ENCODE assay signal across 16 mouse cellular contexts in the genomic region with DNA sequence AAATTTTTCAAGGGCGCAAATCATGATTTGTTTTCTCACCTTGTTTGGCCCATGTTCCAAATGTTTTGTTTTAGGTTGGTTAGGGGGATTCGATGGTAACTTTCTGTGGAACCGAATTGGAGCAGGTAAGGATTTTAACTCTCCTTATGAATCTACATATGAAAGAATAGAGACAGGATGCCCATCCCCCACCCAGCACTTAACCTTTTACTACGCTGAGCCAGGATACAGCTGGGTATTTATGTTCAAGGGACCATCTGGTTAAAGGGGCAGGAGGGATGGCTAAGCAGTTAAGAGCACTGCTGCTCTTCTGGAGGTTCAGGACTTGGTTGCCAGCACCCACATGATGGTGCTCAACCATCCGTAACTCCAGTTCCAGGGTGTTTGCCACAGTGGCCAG.
"Had no signal": no experiment of that assay in that cellular context is flagged by ENCODE, and none has a peak within 500 bp of the region (broad histone marks: within the 10 kb centered on the region; RNA-seq: fewer than 3 reads in every experiment).

No protein-coding gene starts in this region.

- H3K27me3 ChIP-seq: midbrain, embryonic 12.5 days; neural tube, embryonic 13.5 days; neural tube, embryonic 15.5 days had no signal

- H3K4me3 ChIP-seq: midbrain, embryonic 10.5 days; midbrain, embryonic 12.5 days; myocyte; neural tube, embryonic 13.5 days; neural tube, embryonic 15.5 days had no signal

- H3K9me3 ChIP-seq: midbrain, embryonic 10.5 days; midbrain, embryonic 12.5 days; neural tube, embryonic 13.5 days; neural tube, embryonic 15.5 days had no signal

- DNase-seq: lung, adult 18-20 months; lung, embryonic 14.5 days; lung, postnatal 10 days; lung, postnatal 4 days; midbrain, embryonic 14.5 days; retina, postnatal 1 day; right cerebral cortex, adult 18-20 months; right cerebral cortex, postnatal 25 days; right cerebral cortex, postnatal 4 days; spleen, adult 18-20 months; thymus, adult 18-20 months had no signal
